Mouse (Mus musculus): ENCODE measurements around the gene Ubl7. TPM values are rescaled to one million over a fixed set of nuclear protein-coding genes. Genes with fewer than 3 reads are reported as not detected.
A peak's percentile ranks its signal among the peaks of the same experiment; 100 is the strongest.

Ubl7 gene
- total and polyA plus RNA-seq, 3 experiments, result 24.7 to 81.1 (median 37.3) TPM

DNA sequence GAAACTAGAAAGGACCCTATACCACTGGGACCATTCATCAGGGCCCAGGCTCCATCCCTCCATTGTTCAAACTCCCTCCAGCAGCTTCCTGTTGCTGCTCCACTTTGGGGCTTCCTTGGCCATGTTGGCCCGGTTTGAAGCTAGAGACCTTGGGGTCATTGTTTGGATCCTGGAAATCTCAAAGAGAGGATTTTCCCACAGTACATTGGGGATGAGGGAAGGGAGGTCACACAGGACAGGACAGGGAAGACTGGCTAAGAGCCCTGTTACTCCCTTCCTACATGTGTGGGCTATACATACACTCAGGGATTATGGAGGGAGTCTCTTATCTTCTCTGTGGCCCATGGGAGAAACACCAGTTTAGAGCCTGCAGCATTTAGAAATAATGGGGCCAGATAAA, 47.8 kb downstream of the Ubl7 start:
- Histone ChIP-seq H3K9me3 (replicated peaks; ENCODE audit: low read length) (no peaks in the 10 kb centered on the region), H3K36me3 (replicated peaks in 1 of 2; ENCODE audit: control insufficient read depth in 1 of 2, insufficient read depth in 1 of 2, low read length in 1 of 2) (peaks cover 91 to 96% of the 10 kb centered on the region in 2 experiments), H3K4me2 (ENCODE audit: insufficient read depth, low read depth, poor library complexity, severe bottlenecking) (no peak overlapping the region), H3K79me2 (replicated peaks; ENCODE audit: control insufficient read depth, extremely low read depth, insufficient read depth, poor library complexity, severe bottlenecking) (peaks cover 51% of the 10 kb centered on the region), H3K4me1 (ENCODE audit: control insufficient read depth in 1 of 2, insufficient read depth in 2 of 2) (peaks cover 42 to 94% of the 10 kb centered on the region in 2 experiments), H3K27ac (ENCODE audit: insufficient read depth, low read depth) (peak overlapping the region; percentile 8; the same call in 1 of the 2 replicates), H3K27me3 (replicated peaks) (no peaks in the 10 kb centered on the region), H3K4me3 (replicated peaks in 1 of 3; ENCODE audit: low read depth in 2 of 3, low read length in 2 of 3, poor library complexity in 1 of 3) (no peak overlapping the region), H3K9ac (ENCODE audit: insufficient read depth, low read depth) (no peak overlapping the region)
- dilution Hi-C loops (cut with MboI; ENCODE audit: extremely low pct_ligation_motif_present, extremely low pct_unique_long_range_greater_than_20kb, low sequenced_read_pairs) (no loop called here), in situ Hi-C loops (cut with MboI; ENCODE audit: low pct_ligation_motif_present, low pct_unique_long_range_greater_than_20kb, low sequenced_read_pairs) (no loop called here)
- TF ChIP-seq JUND (conservative IDR thresholded peaks at IDR 0.05; ENCODE audit: low read depth, low read length), result no peak
- TF ChIP-seq RCOR1 (conservative IDR thresholded peaks at IDR 0.05; ENCODE audit: low read depth, low read length), result no peak
- TF ChIP-seq PAX5 (IDR thresholded peaks at IDR 0.05; ENCODE audit: low read length), result no peak
- peak; percentile 54; the same call in 1 of the 2 replicates for TF ChIP-seq POLR2AphosphoS2 (IDR thresholded peaks at IDR 0.05; ENCODE audit: low read depth, low read length)
- TF ChIP-seq POLR2A (IDR thresholded peaks at IDR 0.05; ENCODE audit: low read depth, low read length), result peak; percentile 43; the same call in 1 of the 2 replicates
- no peak for DNase-seq (ENCODE audit: extremely low read depth)

DNA sequence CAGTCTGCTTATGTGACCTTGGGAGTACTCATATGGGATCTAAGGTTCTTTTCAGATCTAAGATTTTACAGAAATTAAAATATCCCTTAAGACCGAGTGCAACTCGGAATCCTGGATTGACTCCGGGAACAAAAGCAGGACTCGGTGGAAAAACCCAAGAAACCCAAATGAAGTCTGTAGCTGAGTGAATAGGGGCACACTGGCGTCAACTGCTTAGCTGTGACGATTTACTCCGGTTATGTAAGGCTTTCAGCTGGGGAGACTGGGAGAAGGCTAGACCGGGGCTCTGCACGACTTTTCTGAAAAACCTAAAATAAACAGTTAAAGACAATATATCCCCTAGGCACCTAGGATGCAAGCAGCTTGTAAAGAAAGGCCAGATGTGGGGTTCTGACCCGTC, 48.6 kb downstream of the Ubl7 start:
- dilution Hi-C loops (cut with MboI; ENCODE audit: extremely low pct_ligation_motif_present, extremely low pct_unique_long_range_greater_than_20kb, low sequenced_read_pairs) (no loop called here), in situ Hi-C loops (cut with MboI; ENCODE audit: low pct_ligation_motif_present, low pct_unique_long_range_greater_than_20kb, low sequenced_read_pairs) (no loop called here)
- Histone ChIP-seq H3K4me3 (replicated peaks in 1 of 3; ENCODE audit: low read depth in 2 of 3, low read length in 2 of 3, poor library complexity in 1 of 3) (no peak overlapping the region), H3K4me2 (ENCODE audit: insufficient read depth, low read depth, poor library complexity, severe bottlenecking) (no peak overlapping the region), H3K36me3 (replicated peaks in 1 of 2; ENCODE audit: control insufficient read depth in 1 of 2, insufficient read depth in 1 of 2, low read length in 1 of 2) (peaks cover 85 to 91% of the 10 kb centered on the region in 2 experiments), H3K79me2 (replicated peaks; ENCODE audit: control insufficient read depth, extremely low read depth, insufficient read depth, poor library complexity, severe bottlenecking) (peaks cover 44% of the 10 kb centered on the region), H3K9ac (ENCODE audit: insufficient read depth, low read depth) (no peak overlapping the region), H3K9me3 (replicated peaks; ENCODE audit: low read length) (no peaks in the 10 kb centered on the region), H3K4me1 (ENCODE audit: control insufficient read depth in 1 of 2, insufficient read depth in 2 of 2) (peaks cover 42 to 94% of the 10 kb centered on the region in 2 experiments), H3K27ac (ENCODE audit: insufficient read depth, low read depth) (0 out of 2 replicates have a peak overlapping the region, but pooled peaks have one; percentile 34), H3K27me3 (replicated peaks) (no peaks in the 10 kb centered on the region)
- no peak for TF ChIP-seq JUN (IDR thresholded peaks at IDR 0.05; ENCODE audit: insufficient read depth, low read depth, low read length)
- no peak for TF ChIP-seq CTCF (conservative IDR thresholded peaks at IDR 0.05 in 1 of 2, IDR thresholded peaks at IDR 0.05 in 1 of 2; ENCODE audit: low read depth in 2 of 2, low read length in 2 of 2)
- no peak for DNase-seq (ENCODE audit: extremely low read depth)

DNA sequence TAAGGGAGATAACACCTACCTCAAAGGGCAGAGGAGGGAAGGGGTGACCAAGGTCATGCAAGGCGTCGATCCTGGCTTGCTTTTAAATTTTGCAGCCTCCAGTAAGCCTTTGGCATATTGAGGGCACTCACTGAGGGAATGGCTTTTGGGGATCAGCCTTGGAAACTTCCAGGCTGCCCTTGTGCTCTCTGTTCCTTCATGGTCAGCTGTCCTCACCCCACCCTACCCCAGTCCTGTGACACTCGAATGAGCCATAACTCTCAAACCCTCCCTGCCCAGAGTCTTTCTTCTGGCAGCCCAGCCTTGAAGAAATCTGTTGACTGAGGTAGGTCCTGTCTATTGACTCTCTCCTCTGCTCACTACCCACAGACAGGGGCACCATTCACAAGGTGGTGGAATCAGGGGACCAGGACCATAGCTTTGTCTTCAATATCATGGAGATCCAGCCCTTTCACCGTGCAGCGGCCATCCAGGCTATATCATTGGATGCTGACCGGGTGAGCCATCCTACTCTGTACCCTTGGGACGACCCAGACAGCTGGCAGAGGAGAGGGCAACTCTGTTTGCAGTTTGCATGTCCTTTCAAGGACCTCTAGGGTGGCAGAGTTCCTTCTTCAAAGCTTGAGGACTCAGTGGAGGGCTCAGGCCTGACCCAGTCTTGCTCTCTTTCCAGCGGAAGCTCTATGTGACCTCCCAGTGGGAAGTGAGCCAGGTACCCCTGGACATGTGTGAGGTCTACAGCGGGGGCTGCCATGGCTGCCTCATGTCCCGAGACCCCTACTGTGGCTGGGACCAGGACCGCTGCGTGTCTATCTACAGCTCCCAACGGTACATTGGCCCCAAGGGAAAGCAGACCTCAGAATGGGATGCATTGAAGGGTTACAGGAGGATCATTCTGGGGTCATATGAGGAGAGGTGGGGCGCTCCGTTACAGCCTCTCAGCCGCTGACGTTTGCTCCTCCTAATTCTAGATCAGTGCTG, 49.4 kb downstream of the Ubl7 start:
- Histone ChIP-seq H3K4me2 (ENCODE audit: insufficient read depth, low read depth, poor library complexity, severe bottlenecking) (no peak overlapping the region), H3K4me3 (replicated peaks in 1 of 3; ENCODE audit: low read depth in 2 of 3, low read length in 2 of 3, poor library complexity in 1 of 3) (no peak overlapping the region), H3K9ac (ENCODE audit: insufficient read depth, low read depth) (no peak overlapping the region), H3K79me2 (replicated peaks; ENCODE audit: control insufficient read depth, extremely low read depth, insufficient read depth, poor library complexity, severe bottlenecking) (peaks cover 36% of the 10 kb centered on the region), H3K27ac (ENCODE audit: insufficient read depth, low read depth) (peak overlapping the region; percentile 34), H3K27me3 (replicated peaks) (no peaks in the 10 kb centered on the region), H3K36me3 (replicated peaks in 1 of 2; ENCODE audit: control insufficient read depth in 1 of 2, insufficient read depth in 1 of 2, low read length in 1 of 2) (peaks cover 78 to 83% of the 10 kb centered on the region in 2 experiments), H3K9me3 (replicated peaks; ENCODE audit: low read length) (no peaks in the 10 kb centered on the region), H3K4me1 (ENCODE audit: control insufficient read depth in 1 of 2, insufficient read depth in 2 of 2) (peaks cover 41 to 94% of the 10 kb centered on the region in 2 experiments)
- TF ChIP-seq ZMIZ1 (IDR thresholded peaks at IDR 0.05; ENCODE audit: low read depth, low read length), result 0 out of 2 replicates have a peak, but pooled peaks have one; percentile 36
- TF ChIP-seq POLR2A (IDR thresholded peaks at IDR 0.05; ENCODE audit: low read depth, low read length), result peak; percentile 39
- peak; percentile 3; the same call in 1 of the 2 replicates for TF ChIP-seq POLR2AphosphoS2 (IDR thresholded peaks at IDR 0.05; ENCODE audit: low read depth, low read length)
- no peak for TF ChIP-seq ZKSCAN1 (IDR thresholded peaks at IDR 0.05; ENCODE audit: borderline replicate concordance, low read depth, low read length)
- in situ Hi-C loops (cut with MboI; ENCODE audit: low pct_ligation_motif_present, low pct_unique_long_range_greater_than_20kb, low sequenced_read_pairs), result no loop called here
- dilution Hi-C loops (cut with MboI; ENCODE audit: extremely low pct_ligation_motif_present, extremely low pct_unique_long_range_greater_than_20kb, low sequenced_read_pairs), result no loop called here
- DNase-seq (ENCODE audit: extremely low read depth), result no peak
